Mouse (Mus musculus): Measurements from ENCODE around the gene Ecsit.

GRCm38 (mm10) chr9:22122005-22122404 lies 36.8 kb upstream of the Ecsit start:
- TF ChIP-seq CTCF (conservative IDR thresholded peaks at IDR 0.05; ENCODE audit: low read length): no peak
- TF ChIP-seq POU5F1 (IDR thresholded peaks at IDR 0.05; ENCODE audit: borderline replicate concordance, low read length): no peak
- TF ChIP-seq NANOG (IDR thresholded peaks at IDR 0.05; ENCODE audit: borderline replicate concordance, low read length): no peak

Measured in E14TG2a.4 (cell line).